Mouse (Mus musculus) ovary, postnatal 36 days (tissue): ENCODE measurements around the gene Epop.

Experiments
- DNase-seq: peaks from one replicate; pipeline ENCODE4 v3.0.0; 2022; ENCODE audit warnings: low spot score, mixed read lengths

The Epop gene

GRCm38 (mm10) chr11:97590227-97590960 lies 39.1 kb downstream of the Epop start:
- DNase-seq, result no peak

DNA sequence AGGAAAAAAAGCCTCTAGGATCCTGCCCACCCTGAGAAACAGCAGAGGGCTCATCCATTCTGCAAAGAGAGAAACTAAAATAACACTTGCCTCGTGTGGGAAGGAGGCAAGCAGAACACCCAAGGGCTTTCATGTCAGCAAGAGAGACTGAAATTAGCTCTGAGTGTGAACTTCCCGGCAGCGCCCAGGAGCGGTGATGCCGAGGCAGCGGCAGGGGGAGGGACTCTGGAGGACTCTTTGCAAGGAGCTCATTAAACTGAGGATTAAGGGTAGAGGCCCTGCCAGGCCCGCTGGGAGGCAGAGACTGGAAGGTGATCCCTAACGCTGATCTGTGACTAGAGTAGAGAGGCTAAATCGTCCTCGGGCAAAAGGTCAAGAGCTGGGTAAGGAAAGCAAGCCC lies 40.3 kb downstream of the Epop start:
- no peak for DNase-seq

DNA sequence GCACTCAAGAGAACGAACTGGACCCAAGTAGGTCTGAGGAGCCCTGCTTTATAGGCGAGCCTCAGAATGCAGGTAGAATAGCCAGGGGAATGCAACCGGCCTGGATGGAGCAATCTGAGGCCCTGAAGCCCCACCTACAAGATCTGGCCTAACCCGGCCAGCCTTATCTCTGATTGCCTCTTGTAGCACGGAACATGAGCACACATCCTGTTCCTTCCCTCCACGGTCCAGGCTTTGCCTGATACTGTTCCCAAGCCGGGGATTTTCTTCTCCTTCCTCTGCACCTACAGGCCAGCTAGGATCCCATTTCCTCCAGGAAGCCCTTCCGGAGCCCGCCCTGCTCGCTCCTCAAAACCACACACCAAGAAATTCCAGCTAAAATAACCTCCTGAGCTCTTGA lies 43.6 kb downstream of the Epop start:
- no peak for DNase-seq

- no peak for DNase-seq
Measured at GRCm38 (mm10) chr11:97584476-97584875, 45.0 kb downstream of the Epop start.

GRCm38 (mm10) chr11:97579088-97579857 lies 50.2 kb downstream of the Epop start:
- no peak for DNase-seq

GRCm38 (mm10) chr11:97578286-97578685 lies 51.2 kb downstream of the Epop start:
- peak; percentile 42 for DNase-seq
